Mouse (Mus musculus) kidney, adult 2 months (tissue): ENCODE measurements around the gene Gpr137.

ENCODE experiments used
- CTCF ChIP-seq: fragments of 200-500 bp; conservative IDR thresholded peaks from 2 replicates; pipeline ENCODE4 v1.5.1; 2011; ENCODE audit warnings: low read depth, mild to moderate bottlenecking, control low read depth, low read length, moderate library complexity, mixed read lengths; ENCODE audit not compliant: insufficient read depth, insufficient read length
- POLR2A ChIP-seq: fragments of 200-500 bp; IDR thresholded peaks from one replicate; pipeline ENCODE4 v1.6.1; 2011; ENCODE audit warnings: low read depth, low read length, control low read depth

- no peak for TF ChIP-seq CTCF
- no peak for TF ChIP-seq POLR2A
These were observed 39.2 kb upstream of the Gpr137 start for GRCm38 (mm10) chr19:6981465-6981864.
